Comparison of ENCODE assay signal across 8 mouse cellular contexts in genomic region chr12:76596292-76597023, GRCm38 (mm10).
DNase-seq lines count a peak whose midpoint lies in the region; ATAC-seq and TF ChIP-seq lines count a peak whose summit lies in the region.

No protein-coding gene starts in this region.

- peak; percentile 89 for TF ChIP-seq CTCF in lung, adult 2 months (IDR thresholded peaks at IDR 0.05; ENCODE audit: insufficient read depth, low read length)
- TF ChIP-seq CTCF in olfactory bulb, adult 2 months (IDR thresholded peaks at IDR 0.05; ENCODE audit: insufficient read depth, low read depth, low read length): peak; percentile 62; the same call in 1 of the 2 replicates

- ATAC-seq in embryonic facial prominence, embryonic 11.5 days (replicated peaks; ENCODE audit: insufficient number of reproducible peaks, low FRiP score, low TSS enrichment, low read depth): peak; percentile 61
- ATAC-seq in heart, embryonic 13.5 days (ENCODE audit: extremely low read depth, insufficient number of reproducible peaks, low FRiP score, low TSS enrichment): no peak

- 57% methylated on average over 15 of the region's 15 CpGs for WGBS in embryonic facial prominence, embryonic 11.5 days
- 52% methylated on average over 15 of the region's 15 CpGs for WGBS in heart, embryonic 13.5 days
- WGBS in lung, adult 2 months: 54% methylated on average over 15 of the region's 15 CpGs
- 54% methylated on average over 15 of the region's 15 CpGs for WGBS in olfactory bulb, adult 2 months

- no peak overlapping the region for H3K4me3 ChIP-seq in embryonic facial prominence, embryonic 11.5 days (ENCODE audit: low read depth, low read length)
- no peak overlapping the region for H3K4me3 ChIP-seq in heart, embryonic 13.5 days
- no peak overlapping the region for H3K4me3 ChIP-seq in lung, adult 2 months (replicated peaks; ENCODE audit: extremely low read depth, low read depth, low read length)
- no peak overlapping the region for H3K4me3 ChIP-seq in olfactory bulb, adult 2 months (ENCODE audit: insufficient read depth, low read depth, low read length)

- no peak overlapping the region for H3K4me2 ChIP-seq in embryonic facial prominence, embryonic 11.5 days (ENCODE audit: low read depth, low read length)
- H3K4me2 ChIP-seq in heart, embryonic 13.5 days: no peak overlapping the region

- H3K27me3 ChIP-seq in embryonic facial prominence, embryonic 11.5 days (ENCODE audit: control insufficient read depth, insufficient read depth, low read length): no peaks in the 10 kb centered on the region
- no peaks in the 10 kb centered on the region; the same call in none of the 2 replicates for H3K27me3 ChIP-seq in heart, embryonic 13.5 days (replicated peaks)

- H3K9ac ChIP-seq in embryonic facial prominence, embryonic 11.5 days (replicated peaks; ENCODE audit: low read length): no peak overlapping the region
- 0 out of 2 replicates have a peak overlapping the region, but pooled peaks have one; percentile 34 for H3K9ac ChIP-seq in heart, embryonic 13.5 days

- no peak for TF ChIP-seq POLR2A in lung, adult 2 months (IDR thresholded peaks at IDR 0.05; ENCODE audit: borderline replicate concordance, extremely low read depth, low read depth, low read length)
- TF ChIP-seq POLR2A in olfactory bulb, adult 2 months (IDR thresholded peaks at IDR 0.05; ENCODE audit: insufficient read depth, low read depth, low read length): no peak

- peak; percentile 41 to 53 for DNase-seq in CD8-positive naive resting alpha-beta T cell, adult 2 months (ENCODE audit: low read depth in 2 of 2, low spot score in 2 of 2)
- peak; percentile 86 for DNase-seq in adrenal gland, postnatal 14 days
- DNase-seq in embryonic facial prominence, embryonic 11.5 days (ENCODE audit: low spot score): peak; percentile 81
- peak; percentile 77 to 85 for DNase-seq in kidney, postnatal 36 days
- peak; percentile 58 for DNase-seq in lung, adult 2 months
- peak; percentile 79 for DNase-seq in thymus, postnatal 4 days

- no peaks in the 10 kb centered on the region for H3K4me1 ChIP-seq in embryonic facial prominence, embryonic 11.5 days (ENCODE audit: control insufficient read depth, insufficient read depth, low read length)
- H3K4me1 ChIP-seq in heart, embryonic 13.5 days: peaks cover 30% of the 10 kb centered on the region
- peaks cover 7% of the 10 kb centered on the region for H3K4me1 ChIP-seq in lung, adult 2 months (ENCODE audit: control insufficient read depth, insufficient read depth, low read length)
- peaks cover 32% of the 10 kb centered on the region for H3K4me1 ChIP-seq in olfactory bulb, adult 2 months (ENCODE audit: control insufficient read depth, insufficient read depth, low read length)

- H3K9me3 ChIP-seq in embryonic facial prominence, embryonic 11.5 days (replicated peaks; ENCODE audit: control insufficient read depth, low read length): no peaks in the 10 kb centered on the region
- no peaks in the 10 kb centered on the region for H3K9me3 ChIP-seq in heart, embryonic 13.5 days

- H3K36me3 ChIP-seq in embryonic facial prominence, embryonic 11.5 days (replicated peaks; ENCODE audit: control insufficient read depth, insufficient read depth, low read depth, low read length): no peaks in the 10 kb centered on the region
- H3K36me3 ChIP-seq in heart, embryonic 13.5 days: peaks cover 18% of the 10 kb centered on the region

- no peak overlapping the region for H3K27ac ChIP-seq in embryonic facial prominence, embryonic 11.5 days (replicated peaks; ENCODE audit: low read depth, low read length)
- no peak overlapping the region for H3K27ac ChIP-seq in heart, embryonic 13.5 days (replicated peaks)
- H3K27ac ChIP-seq in olfactory bulb, adult 2 months (ENCODE audit: insufficient read depth, low read depth, low read length): no peak overlapping the region
